Mouse (Mus musculus) embryonic facial prominence, embryonic 11.5 days (tissue): ENCODE results near the gene Hrc. TPM values are rescaled to one million over a fixed set of nuclear protein-coding genes. Genes with fewer than 3 reads are reported as not detected.

ENCODE experiments used
- ATAC-seq: fragments of 200-750 bp; cut with Nextera tagmentation; replicated peaks from 2 replicates; pipeline ENCODE4 v1.8.0; 2017; ENCODE audit warnings: low read depth; ENCODE audit not compliant: insufficient number of reproducible peaks, low FRiP score, low TSS enrichment
- DNase-seq: peaks from one replicate; pipeline ENCODE4 v3.0.0-alpha.2; 2015; ENCODE audit warnings: low spot score
- H3K27ac ChIP-seq: fragments of 300-500 bp; sonication (generic); replicated peaks from 2 replicates; pipeline ENCODE4 v1.5.1; 2014; ENCODE audit warnings: mild to moderate bottlenecking, low read depth, low read length, control low read depth
- H3K27me3 ChIP-seq: fragments of 300-500 bp; sonication (generic); 2 replicates; pipeline ENCODE4 v1.6.1; 2014; ENCODE audit warnings: mild to moderate bottlenecking, low read length, moderate library complexity, mixed read lengths; ENCODE audit not compliant: control insufficient read depth, insufficient read depth
- H3K36me3 ChIP-seq: fragments of 300-500 bp; sonication (generic); replicated peaks from 2 replicates; pipeline ENCODE4 v1.6.1; 2014; ENCODE audit warnings: low read depth, mild to moderate bottlenecking, low read length, moderate library complexity, mixed read lengths; ENCODE audit not compliant: control insufficient read depth, insufficient read depth
- H3K4me1 ChIP-seq: fragments of 300-500 bp; sonication (generic); 2 replicates; pipeline ENCODE4 v1.6.1; 2014; ENCODE audit warnings: low read length, mixed read lengths; ENCODE audit not compliant: control insufficient read depth, insufficient read depth
- H3K4me2 ChIP-seq: fragments of 300-500 bp; sonication (generic); 2 replicates; pipeline ENCODE4 v1.6.1; 2014; ENCODE audit warnings: low read depth, mild to moderate bottlenecking, control low read depth, low read length, moderate library complexity
- H3K4me3 ChIP-seq: fragments of 300-500 bp; sonication (generic); 2 replicates; pipeline ENCODE4 v1.5.1; 2014; ENCODE audit warnings: low read depth, low read length, control low read depth
- H3K9ac ChIP-seq: fragments of 300-500 bp; sonication (generic); replicated peaks from 2 replicates; pipeline ENCODE4 v1.6.1; 2014; ENCODE audit warnings: mild to moderate bottlenecking, control low read depth, low read length
- H3K9me3 ChIP-seq: fragments of 300-500 bp; sonication (generic); replicated peaks from 2 replicates; pipeline ENCODE4 v1.6.1; 2016; ENCODE audit warnings: mild to moderate bottlenecking, low read length, inconsistent platforms, mixed read lengths; ENCODE audit not compliant: control insufficient read depth
- WGBS: fragments of 180-500 bp; shearing (Covaris S2); extraction: QIAGEN DNeasy Blood & Tissue Kit; methylation state at CpG from one replicate; pipeline ENCODE4 v1.1.7; 2014; 5-methylcytosine and 5-hydroxymethylcytosine counted together
- polyA plus RNA-seq: library from polyadenylated mRNA; unstranded; fragments of >200 nt; fragmentation: Nextera tagmentation; extraction: Ambion mirVana; gene quantifications from 2 replicates; pipeline ENCODE4 v1.2.1, GENCODE M21; 2014

Gene Hrc
- polyA plus RNA-seq, 1 experiment from 2014 or later = 0.34 TPM

- Histone ChIP-seq H3K27me3 (peaks cover 28% of the 10 kb centered on the region), H3K4me3 (peak overlapping the region; percentile 46), H3K4me2 (peak overlapping the region; percentile 91), H3K27ac (no peak overlapping the region), H3K9me3 (no peaks in the 10 kb centered on the region), H3K36me3 (no peaks in the 10 kb centered on the region), H3K9ac (peak overlapping the region; percentile 70), H3K4me1 (peaks cover 10% of the 10 kb centered on the region; the same call in 1 of the 2 replicates)
- ATAC-seq = peak; percentile 76
- DNase-seq = peak; percentile 88
- WGBS = under 1% methylated on average over 43 of the region's 43 CpGs
Observed at GRCm38 (mm10) chr7:45361243-45361804, 26.2 kb downstream of the Hrc start.

GRCm38 (mm10) chr7:45362801-45363200, 27.7 kb downstream of the Hrc start:
- Histone ChIP-seq H3K9me3 (no peaks in the 10 kb centered on the region), H3K27ac (no peak overlapping the region), H3K4me2 (no peak overlapping the region), H3K4me1 (peaks cover 10% of the 10 kb centered on the region; the same call in 1 of the 2 replicates), H3K9ac (no peak overlapping the region), H3K36me3 (no peaks in the 10 kb centered on the region), H3K27me3 (peaks cover 28% of the 10 kb centered on the region), H3K4me3 (no peak overlapping the region)
- ATAC-seq = no peak
- peak; percentile 70 for DNase-seq
- 2% methylated on average over 13 of the region's 13 CpGs for WGBS

- Histone ChIP-seq H3K36me3 (no peaks in the 10 kb centered on the region), H3K9me3 (no peaks in the 10 kb centered on the region), H3K9ac (no peak overlapping the region), H3K27me3 (peaks cover 35% of the 10 kb centered on the region), H3K4me2 (no peak overlapping the region), H3K4me3 (no peak overlapping the region), H3K4me1 (peaks cover 10% of the 10 kb centered on the region; the same call in 1 of the 2 replicates), H3K27ac (no peak overlapping the region)
- 87% methylated on average over 2 of the region's 2 CpGs for WGBS
- no peak for ATAC-seq
- DNase-seq = no peak
Observed at GRCm38 (mm10) chr7:45363983-45364382, 28.9 kb downstream of the Hrc start.

GRCm38 (mm10) chr7:45365742-45366651, 30.9 kb downstream of the Hrc start:
- Histone ChIP-seq H3K4me1 (peaks cover 12% of the 10 kb centered on the region; the same call in 1 of the 2 replicates), H3K27me3 (peaks cover 40% of the 10 kb centered on the region), H3K4me2 (peak overlapping the region; percentile 95), H3K27ac (no peak overlapping the region), H3K36me3 (no peaks in the 10 kb centered on the region), H3K9ac (peak overlapping the region; percentile 72), H3K9me3 (no peaks in the 10 kb centered on the region), H3K4me3 (peak overlapping the region; percentile 73)
- DNase-seq (peak; percentile 58), ATAC-seq (no peak)
- 3% methylated on average over 35 of the region's 35 CpGs for WGBS

GRCm38 (mm10) chr7:45366652-45367019, 31.5 kb downstream of the Hrc start, which contains the start of gene Ppfia3:
Ppfia3 (minus strand) TSS chr7:45367019.
- WGBS = 1% methylated on average over 19 of the region's 26 CpGs
- H3K4me2 ChIP-seq = peak within 1 kb of the TSS; percentile 95
- H3K4me1 ChIP-seq = peaks cover 12% of the 10 kb centered on the region; the same call in 1 of the 2 replicates
- peak within 1 kb of the TSS; percentile 72 for H3K9ac ChIP-seq
- ATAC-seq = peak; percentile 15; the same call in 1 of the 2 replicates
- H3K4me3 ChIP-seq = peak within 1 kb of the TSS; percentile 73
- peaks cover 38% of the 10 kb centered on the region for H3K27me3 ChIP-seq
- H3K9me3 ChIP-seq = no peaks in the 10 kb centered on the region
- H3K27ac ChIP-seq = no peak within 1 kb of the TSS
- DNase-seq = peak; percentile 58
- no peaks in the 10 kb centered on the region for H3K36me3 ChIP-seq

GRCm38 (mm10) chr7:45367020-45367880, 32.2 kb downstream of the Hrc start:
- peak overlapping the region; percentile 73 for H3K4me3 ChIP-seq
- under 1% methylated on average over 67 of the region's 70 CpGs for WGBS
- no peak overlapping the region for H3K27ac ChIP-seq
- ATAC-seq (peak; percentile 75), DNase-seq (peak; percentile 95)
- H3K9ac ChIP-seq = peak overlapping the region; percentile 72; the same call in 1 of the 2 replicates
- H3K27me3 ChIP-seq = peaks cover 38% of the 10 kb centered on the region
- H3K4me2 ChIP-seq = peak overlapping the region; percentile 95
- no peaks in the 10 kb centered on the region for H3K9me3 ChIP-seq
- H3K4me1 ChIP-seq = peaks cover 12% of the 10 kb centered on the region; the same call in 1 of the 2 replicates
- H3K36me3 ChIP-seq = no peaks in the 10 kb centered on the region

- Histone ChIP-seq H3K4me2 (no peak overlapping the region), H3K27ac (no peak overlapping the region), H3K27me3 (peaks cover 33% of the 10 kb centered on the region), H3K4me1 (peaks cover 12% of the 10 kb centered on the region; the same call in 1 of the 2 replicates), H3K9ac (no peak overlapping the region), H3K9me3 (no peaks in the 10 kb centered on the region), H3K4me3 (no peak overlapping the region), H3K36me3 (no peaks in the 10 kb centered on the region)
- WGBS = 74% methylated on average over 15 of the region's 15 CpGs
- ATAC-seq (no peak), DNase-seq (no peak)
Observed at GRCm38 (mm10) chr7:45368178-45368577, 33.1 kb downstream of the Hrc start.
